28 mouse cellular contexts compared by ENCODE assay signal in the genomic region with DNA sequence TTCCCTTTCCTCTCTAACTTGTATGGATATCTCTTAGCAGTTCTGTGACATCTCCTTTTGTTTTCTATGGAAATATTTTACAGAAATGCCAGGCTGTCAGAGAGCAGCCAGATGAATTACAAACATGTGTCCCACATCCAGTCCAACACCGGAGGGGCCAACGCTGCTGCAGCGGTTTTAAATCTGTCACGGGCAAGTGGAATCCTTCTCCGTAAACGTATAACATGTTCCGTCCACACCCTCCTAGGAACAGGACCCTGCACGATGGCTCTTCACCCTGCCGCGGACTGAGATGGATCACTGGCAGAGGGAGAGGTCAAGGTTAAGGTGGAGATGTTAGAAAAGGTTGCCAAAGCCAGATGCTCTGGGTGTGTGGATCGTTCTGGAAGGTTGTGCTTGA.
A peak's percentile ranks its signal among the peaks of the same experiment; 100 is the strongest.
DNase-seq lines count a peak whose midpoint lies in the region; ATAC-seq and TF ChIP-seq lines count a peak whose summit lies in the region.
"Had no signal": no experiment of that assay in that cellular context is flagged by ENCODE, and none has a peak within 500 bp of the region (broad histone marks: within the 10 kb centered on the region; RNA-seq: fewer than 3 reads in every experiment).

No protein-coding gene starts in this region.

- no peak overlapping the region for H3K4me2 ChIP-seq in kidney, embryonic 14.5 days (replicated peaks; ENCODE audit: low read depth, low read length)
- H3K4me2 ChIP-seq in embryonic facial prominence, embryonic 14.5 days (ENCODE audit: low read depth, low read length) = peak overlapping the region; percentile 10; the same call in 1 of the 2 replicates
- H3K4me2 ChIP-seq: forebrain, embryonic 12.5 days; hindbrain, embryonic 13.5 days; limb, embryonic 12.5 days; liver, embryonic 13.5 days; lung, embryonic 15.5 days had no signal

- no peaks in the 10 kb centered on the region for H3K4me1 ChIP-seq in kidney, adult 2 months (ENCODE audit: control insufficient read depth, insufficient read depth, low read length)
- no peaks in the 10 kb centered on the region for H3K4me1 ChIP-seq in kidney, embryonic 14.5 days (ENCODE audit: control insufficient read depth, insufficient read depth, low read length)
- H3K4me1 ChIP-seq in embryonic facial prominence, embryonic 10.5 days = peaks cover 16% of the 10 kb centered on the region
- H3K4me1 ChIP-seq in embryonic facial prominence, embryonic 14.5 days (ENCODE audit: control insufficient read depth, insufficient read depth, low read length) = peaks cover 4% of the 10 kb centered on the region; the same call in 1 of the 2 replicates
- H3K4me1 ChIP-seq: liver, embryonic 13.5 days; midbrain, embryonic 10.5 days had no signal

- no peaks in the 10 kb centered on the region for H3K36me3 ChIP-seq in kidney, adult 2 months (ENCODE audit: control insufficient read depth, insufficient read depth, low read length)
- no peaks in the 10 kb centered on the region for H3K36me3 ChIP-seq in kidney, embryonic 14.5 days (ENCODE audit: control insufficient read depth, insufficient read depth, low read length)
- H3K36me3 ChIP-seq in embryonic facial prominence, embryonic 10.5 days (replicated peaks) = no peaks in the 10 kb centered on the region
- no peaks in the 10 kb centered on the region for H3K36me3 ChIP-seq in embryonic facial prominence, embryonic 14.5 days (ENCODE audit: control insufficient read depth, insufficient read depth, low read length)
- H3K36me3 ChIP-seq: forebrain, embryonic 12.5 days; G1E; hindbrain, embryonic 13.5 days; limb, embryonic 12.5 days; liver, embryonic 13.5 days; lung, embryonic 15.5 days; midbrain, embryonic 10.5 days had no signal

- H3K27ac ChIP-seq in kidney, adult 2 months (ENCODE audit: insufficient read depth, low read depth, low read length) = no peak overlapping the region
- H3K27ac ChIP-seq in kidney, embryonic 14.5 days (ENCODE audit: low read depth, low read length) = no peak overlapping the region
- H3K27ac ChIP-seq in embryonic facial prominence, embryonic 10.5 days (replicated peaks) = no peak overlapping the region
- peak overlapping the region; percentile 59 for H3K27ac ChIP-seq in embryonic facial prominence, embryonic 14.5 days (replicated peaks; ENCODE audit: low read depth, low read length)
- H3K27ac ChIP-seq: forebrain, embryonic 12.5 days; hindbrain, embryonic 13.5 days; limb, embryonic 12.5 days; liver, embryonic 13.5 days; lung, embryonic 15.5 days; midbrain, embryonic 10.5 days had no signal

- DNase-seq in kidney, adult 2 months = peak; percentile 7
- peak; percentile 33 for DNase-seq in embryonic facial prominence, embryonic 10.5 days (ENCODE audit: low spot score)
- peak; percentile 73 for DNase-seq in embryonic facial prominence, embryonic 14.5 days (ENCODE audit: low spot score)
- peak; percentile 72 for DNase-seq in mesoderm, embryonic 11.5 days (ENCODE audit: low read depth, low spot score)
- no peak for DNase-seq in thymus, adult 18-20 months
- DNase-seq in cerebellum, postnatal 4 days (ENCODE audit: low spot score in 2 of 2) = no peak
- DNase-seq: adrenal gland, postnatal 36 days; B cell, adult 2 months; cerebellum, adult 9-10 months; gastrocnemius, postnatal 36 days; kidney, adult 9 months; kidney, postnatal 36 days; liver, embryonic 13.5 days; lung, postnatal 4 days; right cerebral cortex, postnatal 25 days; spleen, adult 18-20 months; thymus, postnatal 36 days had no signal

- no peak for TF ChIP-seq CTCF in kidney, adult 2 months (conservative IDR thresholded peaks at IDR 0.05; ENCODE audit: insufficient read depth, insufficient read length, low read depth, low read length)

- H3K9me3 ChIP-seq in kidney, embryonic 14.5 days (ENCODE audit: control insufficient read depth, low read length) = no peaks in the 10 kb centered on the region
- no peaks in the 10 kb centered on the region for H3K9me3 ChIP-seq in embryonic facial prominence, embryonic 10.5 days
- H3K9me3 ChIP-seq in embryonic facial prominence, embryonic 14.5 days (ENCODE audit: control insufficient read depth, low read length) = no peaks in the 10 kb centered on the region
- H3K9me3 ChIP-seq: forebrain, embryonic 12.5 days; hindbrain, embryonic 13.5 days; limb, embryonic 12.5 days; liver, embryonic 13.5 days; lung, embryonic 15.5 days; midbrain, embryonic 10.5 days had no signal

- H3K4me3 ChIP-seq in kidney, adult 2 months (ENCODE audit: insufficient read depth, low read depth, low read length) = no peak overlapping the region
- no peak overlapping the region for H3K4me3 ChIP-seq in kidney, embryonic 14.5 days (ENCODE audit: low read length)
- H3K4me3 ChIP-seq in embryonic facial prominence, embryonic 10.5 days = no peak overlapping the region
- H3K4me3 ChIP-seq in embryonic facial prominence, embryonic 14.5 days (ENCODE audit: low read depth, low read length) = no peak overlapping the region
- H3K4me3 ChIP-seq: erythroblast, embryonic 14.5 days; forebrain, embryonic 12.5 days; hindbrain, embryonic 13.5 days; limb, embryonic 12.5 days; liver, embryonic 13.5 days; lung, embryonic 15.5 days; midbrain, embryonic 10.5 days had no signal

- TF ChIP-seq POLR2A in kidney, adult 2 months (IDR thresholded peaks at IDR 0.05; ENCODE audit: low read depth, low read length) = no peak

- no peak for ATAC-seq in kidney, embryonic 14.5 days (ENCODE audit: low FRiP score, low TSS enrichment)
- ATAC-seq in embryonic facial prominence, embryonic 14.5 days (ENCODE audit: low read depth) = no peak
- ATAC-seq: midbrain, embryonic 16.5 days; Patski had no signal

- H3K9ac ChIP-seq in kidney, embryonic 14.5 days (ENCODE audit: low read depth, low read length) = no peak overlapping the region
- no peak overlapping the region for H3K9ac ChIP-seq in embryonic facial prominence, embryonic 14.5 days (ENCODE audit: low read depth, low read length)
- H3K9ac ChIP-seq: forebrain, embryonic 12.5 days; hindbrain, embryonic 13.5 days; limb, embryonic 12.5 days; liver, embryonic 13.5 days; lung, embryonic 15.5 days had no signal

- no peaks in the 10 kb centered on the region for H3K27me3 ChIP-seq in kidney, adult 2 months (replicated peaks; ENCODE audit: control insufficient read depth, insufficient read depth, low read length)
- H3K27me3 ChIP-seq in kidney, embryonic 14.5 days (ENCODE audit: control insufficient read depth, insufficient read depth, low read length) = no peaks in the 10 kb centered on the region
- no peaks in the 10 kb centered on the region for H3K27me3 ChIP-seq in embryonic facial prominence, embryonic 10.5 days (replicated peaks; ENCODE audit: low read depth, poor library complexity, severe bottlenecking)
- no peaks in the 10 kb centered on the region for H3K27me3 ChIP-seq in embryonic facial prominence, embryonic 14.5 days (replicated peaks; ENCODE audit: control insufficient read depth, insufficient read depth, low read length)
- H3K27me3 ChIP-seq: CH12.LX; forebrain, embryonic 12.5 days; hindbrain, embryonic 13.5 days; limb, embryonic 12.5 days; liver, embryonic 13.5 days; lung, embryonic 15.5 days had no signal

- 49% methylated on average over 11 of the region's 11 CpGs for WGBS in kidney, adult 2 months
- WGBS in kidney, embryonic 14.5 days = 38% methylated on average over 11 of the region's 11 CpGs
- WGBS in embryonic facial prominence, embryonic 10.5 days = 76% methylated on average over 11 of the region's 11 CpGs
- WGBS in embryonic facial prominence, embryonic 14.5 days = 49% methylated on average over 11 of the region's 11 CpGs

Comparison
In these comparisons a context has a peak if more than half of its experiments do, and no peak if none do; other contexts are left out.
1. DNase-seq: peak in kidney, adult 2 months (single experiment), embryonic facial prominence, embryonic 10.5 days (single experiment), embryonic facial prominence, embryonic 14.5 days (single experiment) and mesoderm, embryonic 11.5 days (single experiment); none in thymus, adult 18-20 months (0 of 2) and cerebellum, postnatal 4 days (0 of 2).